Mouse (Mus musculus) frontal cortex, postnatal 10 days (tissue): ENCODE data around the gene Shkbp1.

Experiments used
- DNase-seq, 2 experiments: peaks; one replicate each; pipeline ENCODE4 v3.0.0; 2022; ENCODE audit warnings: low spot score in 2 of 2, mixed read lengths in 1 of 2

The Shkbp1 gene

DNA sequence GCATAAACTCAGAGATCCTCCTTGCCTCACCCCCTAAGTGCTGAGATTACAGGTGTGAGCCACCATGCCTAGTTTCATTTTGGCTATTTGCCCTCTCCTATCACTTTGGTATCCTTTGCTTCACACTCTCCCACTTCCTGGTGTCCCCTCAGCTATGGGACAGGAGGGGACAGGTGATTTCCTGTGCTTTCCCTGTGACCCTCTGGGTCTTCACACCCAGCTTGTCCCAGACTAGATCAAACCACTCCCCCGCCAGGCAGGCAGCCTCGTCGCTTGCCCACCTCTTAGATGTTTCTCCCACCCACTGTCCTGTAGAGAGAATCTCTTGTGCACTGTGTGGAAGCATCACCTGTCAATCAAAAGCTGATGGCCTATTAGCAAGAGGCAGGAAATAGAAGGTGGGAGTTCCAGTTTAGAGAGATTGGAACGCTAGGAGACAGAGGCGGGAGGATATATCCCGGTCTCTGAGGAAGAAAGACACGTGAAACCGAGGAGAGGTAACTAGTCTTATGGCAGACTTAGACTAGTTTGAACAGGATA, 44.8 kb downstream of the Shkbp1 start:
- DNase-seq: no peak

DNA sequence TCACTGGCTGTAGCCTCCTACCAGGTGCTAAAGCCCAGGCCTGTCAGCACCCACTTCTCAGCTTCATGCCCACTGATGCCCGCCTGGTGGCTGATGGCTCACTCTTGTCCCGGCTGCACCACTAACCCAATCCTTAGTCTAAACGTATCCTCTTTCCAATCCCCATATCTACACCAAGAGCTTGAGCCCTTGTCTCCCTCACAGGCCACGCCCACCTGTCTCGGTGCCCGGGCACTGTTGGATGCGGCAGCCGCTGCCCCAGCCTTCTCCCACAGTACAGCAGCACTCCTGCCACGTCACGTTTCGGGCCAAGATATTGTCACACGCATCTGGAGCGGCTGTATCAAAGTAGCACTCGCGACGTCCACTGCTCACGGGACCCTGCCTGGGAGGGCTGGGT, 45.5 kb downstream of the Shkbp1 start:
- DNase-seq: no peak

DNA sequence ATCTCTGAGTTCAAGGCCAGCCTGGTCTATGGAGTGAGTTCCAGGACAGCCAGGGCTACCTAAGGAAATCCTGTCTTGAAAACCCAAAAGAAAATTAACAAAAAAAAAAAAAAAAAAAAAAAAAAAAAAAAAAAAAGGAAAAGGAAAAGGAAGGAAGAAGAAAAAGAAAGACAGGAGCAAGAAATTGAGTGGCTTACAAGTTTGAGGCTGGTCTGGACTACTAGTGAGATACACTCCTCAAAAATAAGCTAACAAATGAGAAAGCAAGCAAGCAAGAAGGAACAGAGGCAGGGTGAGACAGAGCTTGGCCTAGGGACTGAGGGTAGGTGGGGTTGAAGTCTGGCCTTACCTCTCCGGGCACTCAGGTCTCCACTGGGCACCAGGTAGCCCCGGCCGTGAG, 46.0 kb downstream of the Shkbp1 start:
- DNase-seq: no peak

- DNase-seq: no peak
Observed at GRCm38 (mm10) chr7:27308821-27309549, 46.8 kb downstream of the Shkbp1 start.

GRCm38 (mm10) chr7:27307551-27307950, 48.3 kb downstream of the Shkbp1 start:
- no peak for DNase-seq

GRCm38 (mm10) chr7:27306161-27307160, 49.4 kb downstream of the Shkbp1 start:
- no peak for DNase-seq

DNA sequence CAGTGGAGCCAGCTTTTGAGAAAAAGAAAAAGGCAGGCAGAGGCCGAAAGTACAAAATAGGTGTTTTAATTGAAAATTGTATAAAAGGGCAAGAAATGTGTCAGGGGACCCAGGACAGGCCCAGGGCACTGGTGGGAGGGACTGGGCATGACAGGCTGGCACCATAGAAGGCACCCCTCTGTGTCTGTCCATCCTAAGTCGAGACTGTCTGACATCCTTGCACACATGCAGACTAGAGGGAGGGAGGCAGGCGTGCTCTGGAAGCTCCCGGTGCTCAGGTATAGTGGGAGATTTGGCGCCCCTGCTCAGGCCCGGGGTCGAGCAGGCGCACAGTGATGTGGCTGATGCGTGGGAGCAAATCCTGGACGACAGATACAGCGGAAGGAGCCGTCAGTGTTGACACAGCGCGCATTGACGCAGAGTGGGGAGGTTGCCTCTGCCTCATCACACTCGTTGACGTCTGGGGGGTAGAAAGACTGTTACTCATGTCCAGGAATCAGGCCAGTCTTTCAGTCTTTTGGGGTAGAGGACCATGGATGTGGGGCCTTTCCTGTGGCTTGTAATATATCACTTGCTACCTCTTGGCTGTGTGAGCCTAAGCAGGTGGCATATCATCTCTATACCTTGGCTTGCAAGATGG, 50.6 kb downstream of the Shkbp1 start:
- no peak for DNase-seq

DNA sequence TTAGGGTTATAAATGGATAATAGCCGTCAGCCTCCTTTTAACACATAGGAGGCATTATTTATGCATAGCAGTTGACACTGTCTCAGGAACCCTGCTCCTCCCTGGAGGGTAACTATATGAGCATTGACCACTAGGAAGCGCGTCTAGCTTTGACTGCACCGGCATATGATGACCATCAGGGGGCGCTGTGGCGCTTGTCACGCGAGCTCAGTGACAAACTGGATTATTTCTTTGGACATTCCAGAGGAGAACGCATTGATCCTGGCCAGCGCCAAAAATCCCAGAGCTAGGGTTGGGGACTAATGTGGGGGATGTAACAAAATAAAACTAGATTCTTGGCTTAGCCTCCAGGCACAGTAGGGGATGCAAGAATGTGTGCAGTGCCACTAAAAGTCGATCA, 53.6 kb downstream of the Shkbp1 start:
- peak in 1 of 2 experiments; percentile 71 for DNase-seq

GRCm38 (mm10) chr7:27300801-27301200, 55.0 kb downstream of the Shkbp1 start:
- no peak for DNase-seq

DNA sequence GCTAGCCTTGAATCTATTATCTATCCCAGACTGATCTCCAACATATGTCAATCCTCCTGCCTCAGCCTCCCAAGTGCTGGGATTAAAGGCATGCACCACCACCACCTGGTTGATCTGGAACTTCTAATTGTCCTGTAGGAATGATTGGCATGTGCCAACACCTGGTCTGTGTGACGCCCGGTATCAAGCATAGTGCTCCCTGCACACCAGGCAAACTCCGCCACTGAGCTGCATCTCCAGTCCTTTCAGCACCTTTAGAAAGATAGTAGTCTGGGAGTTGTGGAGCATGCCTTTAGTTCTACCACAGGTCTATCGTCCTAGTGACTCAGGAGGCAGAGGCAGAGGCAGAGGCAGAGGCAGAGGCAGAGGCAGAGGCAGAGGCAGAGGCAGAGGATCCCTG, 55.5 kb downstream of the Shkbp1 start:
- no peak for DNase-seq

DNA sequence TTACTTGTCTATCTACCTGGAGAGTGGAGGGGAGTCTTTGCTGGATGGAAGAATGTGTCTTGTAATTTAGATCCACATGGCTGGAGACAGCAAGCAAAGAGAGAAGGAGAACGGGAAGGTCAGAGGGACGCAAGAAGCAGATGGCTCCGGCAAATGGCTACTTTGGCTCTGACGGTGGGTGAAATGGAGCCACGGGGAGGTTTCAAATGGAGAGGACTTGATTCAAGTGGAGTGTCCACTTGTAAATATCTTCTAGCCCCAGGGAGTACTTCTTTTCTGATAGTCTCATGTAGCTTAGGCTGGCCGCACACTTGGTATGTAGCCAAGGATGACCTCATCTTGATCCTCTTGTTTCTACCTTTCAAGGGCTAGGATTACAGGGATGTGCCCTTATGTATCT, 57.0 kb downstream of the Shkbp1 start:
- DNase-seq: no peak

GRCm38 (mm10) chr7:27298033-27298610, 57.7 kb downstream of the Shkbp1 start:
- no peak for DNase-seq

GRCm38 (mm10) chr7:27296518-27296917, 59.3 kb downstream of the Shkbp1 start:
- DNase-seq: no peak

DNA sequence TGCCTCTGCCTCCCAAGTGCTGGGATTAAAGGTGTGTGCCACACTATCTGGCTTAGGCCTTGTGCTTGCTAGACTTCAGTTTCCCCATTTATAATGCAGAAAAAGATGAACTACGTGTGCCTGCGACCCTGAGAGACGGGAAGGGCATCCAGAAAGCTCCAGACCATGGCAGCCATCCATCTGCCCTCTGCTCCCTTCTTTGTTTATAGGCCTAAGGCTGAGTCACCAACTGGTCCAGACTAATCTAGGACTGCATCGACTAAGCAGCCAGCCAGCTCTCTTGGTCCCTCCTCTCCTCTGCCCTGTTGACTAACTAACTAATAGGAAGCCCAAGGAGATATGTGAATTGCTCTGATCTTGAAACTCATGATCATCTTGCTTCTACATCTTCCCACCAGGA, 59.9 kb downstream of the Shkbp1 start:
- no peak for DNase-seq
